Comparison of ENCODE assay signal across 21 mouse cellular contexts in genomic region chr13:26404707-26405106, GRCm38 (mm10).
DNase-seq lines count a peak whose midpoint lies in the region; ATAC-seq and TF ChIP-seq lines count a peak whose summit lies in the region.
"Had no signal": no experiment of that assay in that cellular context is flagged by ENCODE, and none has a peak within 500 bp of the region (broad histone marks: within the 10 kb centered on the region; RNA-seq: fewer than 3 reads in every experiment).

No protein-coding gene starts in this region.

- H3K36me3 ChIP-seq in liver, embryonic 11.5 days (ENCODE audit: control insufficient read depth, insufficient read depth, low read length): no peaks in the 10 kb centered on the region
- no peaks in the 10 kb centered on the region for H3K36me3 ChIP-seq in liver, postnatal 0 days (replicated peaks; ENCODE audit: insufficient read depth, low read length)
- H3K36me3 ChIP-seq: embryonic facial prominence, embryonic 15.5 days; forebrain, embryonic 10.5 days; heart, embryonic 15.5 days; liver, embryonic 15.5 days; midbrain, embryonic 15.5 days; neural tube, embryonic 15.5 days had no signal

- no peak for TF ChIP-seq EP300 in liver, postnatal 0 days (IDR thresholded peaks at IDR 0.05; ENCODE audit: low read depth)

- no peaks in the 10 kb centered on the region for H3K9me3 ChIP-seq in liver, embryonic 11.5 days (ENCODE audit: control insufficient read depth, low read length)
- H3K9me3 ChIP-seq in liver, postnatal 0 days (ENCODE audit: low read length): no peaks in the 10 kb centered on the region
- H3K9me3 ChIP-seq: embryonic facial prominence, embryonic 15.5 days; forebrain, embryonic 10.5 days; heart, embryonic 15.5 days; liver, embryonic 15.5 days; midbrain, embryonic 15.5 days; neural tube, embryonic 15.5 days had no signal

- 29% methylated on average over 2 of the region's 2 CpGs for WGBS in liver, embryonic 11.5 days
- WGBS in liver, postnatal 0 days (ENCODE audit: insufficient replicate concordance): 38% methylated on average over 2 of the region's 2 CpGs

- H3K4me2 ChIP-seq in liver, embryonic 11.5 days: no peak overlapping the region
- no peak overlapping the region for H3K4me2 ChIP-seq in liver, postnatal 0 days (ENCODE audit: low read depth, low read length)
- H3K4me2 ChIP-seq: embryonic facial prominence, embryonic 15.5 days; heart, embryonic 15.5 days; liver, embryonic 15.5 days; midbrain, embryonic 15.5 days; neural tube, embryonic 15.5 days had no signal

- no peak overlapping the region for H3K4me3 ChIP-seq in liver, embryonic 11.5 days (ENCODE audit: low read depth, low read length)
- no peak overlapping the region for H3K4me3 ChIP-seq in liver, postnatal 0 days (ENCODE audit: low read depth, low read length)
- H3K4me3 ChIP-seq: embryonic facial prominence, embryonic 15.5 days; forebrain, embryonic 10.5 days; heart, embryonic 15.5 days; liver, embryonic 15.5 days; midbrain, embryonic 15.5 days; neural tube, embryonic 15.5 days had no signal

- H3K27me3 ChIP-seq in liver, embryonic 11.5 days (replicated peaks; ENCODE audit: control insufficient read depth, insufficient read depth, low read length): no peaks in the 10 kb centered on the region
- no peaks in the 10 kb centered on the region for H3K27me3 ChIP-seq in liver, postnatal 0 days (ENCODE audit: insufficient read depth, low read length)
- H3K27me3 ChIP-seq: CH12.LX; embryonic facial prominence, embryonic 15.5 days; heart, embryonic 15.5 days; liver, embryonic 15.5 days; midbrain, embryonic 15.5 days; neural tube, embryonic 15.5 days had no signal

- no peak for TF ChIP-seq CTCF in liver, postnatal 0 days (IDR thresholded peaks at IDR 0.05; ENCODE audit: low read depth)

- H3K9ac ChIP-seq in liver, embryonic 11.5 days (ENCODE audit: low read depth, low read length): no peak overlapping the region
- H3K9ac ChIP-seq in liver, postnatal 0 days (replicated peaks): no peak overlapping the region
- H3K9ac ChIP-seq: embryonic facial prominence, embryonic 15.5 days; forebrain, postnatal 0 days; heart, embryonic 15.5 days; liver, embryonic 15.5 days; midbrain, embryonic 15.5 days; neural tube, embryonic 15.5 days had no signal

- no peaks in the 10 kb centered on the region for H3K4me1 ChIP-seq in liver, embryonic 11.5 days (replicated peaks; ENCODE audit: control insufficient read depth, insufficient read depth, low read length)
- H3K4me1 ChIP-seq in liver, postnatal 0 days (ENCODE audit: insufficient read depth): no peaks in the 10 kb centered on the region
- H3K4me1 ChIP-seq: embryonic facial prominence, embryonic 15.5 days; heart, embryonic 15.5 days; liver, embryonic 15.5 days; midbrain, embryonic 15.5 days; neural tube, embryonic 15.5 days had no signal

- ATAC-seq in liver, embryonic 11.5 days (replicated peaks; ENCODE audit: low FRiP score): 0 out of 2 replicates have a peak, but pooled peaks have one; percentile 53
- no peak for ATAC-seq in liver, postnatal 0 days
- no peak for ATAC-seq in erythroid progenitor cell, adult 5-6 weeks (replicated peaks; ENCODE audit: low FRiP score, poor library complexity, severe bottlenecking)
- ATAC-seq: forebrain, postnatal 0 days; midbrain, embryonic 15.5 days had no signal

- H3K27ac ChIP-seq in liver, embryonic 11.5 days (ENCODE audit: low read depth, low read length): no peak overlapping the region
- H3K27ac ChIP-seq in liver, postnatal 0 days (ENCODE audit: low read depth): no peak overlapping the region
- H3K27ac ChIP-seq: embryonic facial prominence, embryonic 15.5 days; forebrain, embryonic 10.5 days; heart, embryonic 15.5 days; liver, embryonic 15.5 days; midbrain, embryonic 15.5 days; neural tube, embryonic 15.5 days had no signal

- peak; percentile 47 for DNase-seq in heart, adult 8-10 months (ENCODE audit: low spot score)
- DNase-seq in heart, postnatal 4 days: no peak
- no peak for DNase-seq in liver, embryonic 11.5 days (ENCODE audit: low spot score)
- no peak for DNase-seq in liver, postnatal 0 days
- DNase-seq in kidney, postnatal 14 days: peak; percentile 44
- peak; percentile 42 for DNase-seq in lung, postnatal 36 days
- DNase-seq: adrenal gland, postnatal 25 days; cerebellum, adult 11 months; cerebellum, postnatal 25 days; forebrain, postnatal 0 days; gastrocnemius, postnatal 36 days; spleen, adult 18-20 months; thymus, postnatal 36 days had no signal

Comparison
In these comparisons a context has a peak if more than half of its experiments do, and no peak if none do; other contexts are left out.
1. DNase-seq: peak in heart, adult 8-10 months (single experiment), kidney, postnatal 14 days (single experiment) and lung, postnatal 36 days (single experiment); none in heart, postnatal 4 days (single experiment), liver, embryonic 11.5 days (single experiment) and liver, postnatal 0 days (single experiment).